Mouse (Mus musculus) left cerebral cortex, postnatal 36 days (tissue): Measurements from ENCODE around the gene Pdcd4. TPM values are rescaled to one million over a fixed set of nuclear protein-coding genes. Genes with fewer than 3 reads are reported as not detected.
"Not testable (repeated sequence)": the region's sequence is repeated elsewhere in the genome, so short reads cannot be mapped to it uniquely, and the experiment has no call there.

Source experiments
- DNase-seq, 2 experiments: peaks; one replicate each; pipeline ENCODE4 v3.0.0; 2021 to 2022; ENCODE audit warnings: low spot score in 2 of 2, mixed read lengths in 1 of 2
- intact Hi-C: fragments of 180-260 bp; cut with DNase I; formaldehyde crosslinking; loops from one replicate; pipeline ENCODE4 v1.15.1; 2025
- total RNA-seq, 2 experiments: library from RNA; stranded (reverse); gene quantifications; 2 replicates each; pipeline ENCODE4 v1.2.3; 2021

Pdcd4 gene
- total RNA-seq, 2 experiments from 2014 or later: 98.6 to 113 TPM

- DNase-seq: no peak
- intact Hi-C loops: no loop called here
Measured at GRCm38 (mm10) chr19:53934046-53934445, 42.0 kb downstream of the Pdcd4 start.

GRCm38 (mm10) chr19:53939467-53939866 lies 47.4 kb downstream of the Pdcd4 start:
- no peak for DNase-seq
- intact Hi-C loops: no loop called here

- DNase-seq: no peak
- intact Hi-C loops: loop anchor here (5.0 to 10.0 kb wide), 2 partner anchors 1121 to 1274 kb away; no protein-coding TSS in a partner anchor
Measured at GRCm38 (mm10) chr19:53941139-53941538, 49.1 kb downstream of the Pdcd4 start.

- no peak for DNase-seq
- intact Hi-C loops: loop anchor here (5.0 to 10.0 kb wide), 2 partner anchors 1120 to 1272 kb away; no protein-coding TSS in a partner anchor
Measured at GRCm38 (mm10) chr19:53942342-53942741, 50.3 kb downstream of the Pdcd4 start.

- intact Hi-C loops: loop anchor here (5.0 to 10.0 kb wide), 2 partner anchors 1118 to 1271 kb away; no protein-coding TSS in a partner anchor
- DNase-seq: peak; percentile 98 to 99
Measured at GRCm38 (mm10) chr19:53943802-53944785, 52.1 kb downstream of the Pdcd4 start, which contains the start of the genes Shoc2 and Bbip1. Gene Shoc2, plus strand, starts transcription at chr19:53944306. Gene Bbip1, minus strand, starts transcription at chr19:53944627.

GRCm38 (mm10) chr19:53944786-53945169 lies 52.7 kb downstream of the Pdcd4 start:
- intact Hi-C loops: loop anchor here (5.0 to 10.0 kb wide), 3 partner anchors 43 to 1270 kb away; no protein-coding TSS in a partner anchor

GRCm38 (mm10) chr19:53945171-53946042 lies 53.4 kb downstream of the Pdcd4 start:
- intact Hi-C loops: loop anchor here (5.0 to 10.0 kb wide), 2 partner anchors 42 to 1269 kb away; no protein-coding TSS in a partner anchor
- DNase-seq: peak in 1 of 2 experiments; percentile 34

More at GRCm38 (mm10) chr19:53944786-53945169, 52.7 kb downstream of the Pdcd4 start:
- DNase-seq: no peak

- no peak for DNase-seq
- intact Hi-C loops: no loop called here
Measured at GRCm38 (mm10) chr19:53957513-53957912, 65.5 kb downstream of the Pdcd4 start.

GRCm38 (mm10) chr19:53962511-53962910 lies 70.5 kb downstream of the Pdcd4 start:
- intact Hi-C loops: no loop called here
- no peak for DNase-seq

- DNase-seq, intact Hi-C loops: not testable (repeated sequence)
Measured at GRCm38 (mm10) chr19:53964347-53964746, 72.3 kb downstream of the Pdcd4 start.

GRCm38 (mm10) chr19:53964910-53965633 lies 73.0 kb downstream of the Pdcd4 start:
- intact Hi-C loops: no loop called here

GRCm38 (mm10) chr19:53969226-53969625 lies 77.2 kb downstream of the Pdcd4 start:
- intact Hi-C loops: no loop called here
- no peak for DNase-seq

More at GRCm38 (mm10) chr19:53964910-53965633, 73.0 kb downstream of the Pdcd4 start:
- DNase-seq: no peak

- intact Hi-C loops: no loop called here
- DNase-seq: no peak
Measured at GRCm38 (mm10) chr19:53971938-53972337, 79.9 kb downstream of the Pdcd4 start.

- no peak for DNase-seq
- intact Hi-C loops: no loop called here
Measured at GRCm38 (mm10) chr19:53973656-53974055, 81.6 kb downstream of the Pdcd4 start.

Other genes with a start within 250 kb of the Pdcd4 start
- 1 to 10 TPM; 4.4 to 5.2 TPM for gene Rbm20, start 214.9 kb upstream of the Pdcd4 start, total RNA-seq
- 10 to 100 TPM; 48.4 to 53.3 TPM for gene Shoc2, start 52.1 kb downstream of the Pdcd4 start, total RNA-seq
- 10 to 100 TPM; 53.4 to 54.9 TPM for gene Bbip1, start 52.4 kb downstream of the Pdcd4 start, total RNA-seq
- gene Adra2a, start 151.9 kb downstream of the Pdcd4 start, total RNA-seq: 10 to 100 TPM; 20.0 to 23.3 TPM